Mouse (Mus musculus): Measurements from ENCODE around the gene Cfb. TPM values are rescaled to one million over a fixed set of nuclear protein-coding genes. Genes with fewer than 3 reads are reported as not detected.
"Not testable (repeated sequence)": the region's sequence is repeated elsewhere in the genome, so short reads cannot be mapped to it uniquely, and the experiment has no call there.

Cfb gene
- polyA plus RNA-seq (2015; fragmentation: Nextera tagmentation; extraction: Ambion mirVana): 84.8 and 94.9 TPM in 2 replicates

DNA sequence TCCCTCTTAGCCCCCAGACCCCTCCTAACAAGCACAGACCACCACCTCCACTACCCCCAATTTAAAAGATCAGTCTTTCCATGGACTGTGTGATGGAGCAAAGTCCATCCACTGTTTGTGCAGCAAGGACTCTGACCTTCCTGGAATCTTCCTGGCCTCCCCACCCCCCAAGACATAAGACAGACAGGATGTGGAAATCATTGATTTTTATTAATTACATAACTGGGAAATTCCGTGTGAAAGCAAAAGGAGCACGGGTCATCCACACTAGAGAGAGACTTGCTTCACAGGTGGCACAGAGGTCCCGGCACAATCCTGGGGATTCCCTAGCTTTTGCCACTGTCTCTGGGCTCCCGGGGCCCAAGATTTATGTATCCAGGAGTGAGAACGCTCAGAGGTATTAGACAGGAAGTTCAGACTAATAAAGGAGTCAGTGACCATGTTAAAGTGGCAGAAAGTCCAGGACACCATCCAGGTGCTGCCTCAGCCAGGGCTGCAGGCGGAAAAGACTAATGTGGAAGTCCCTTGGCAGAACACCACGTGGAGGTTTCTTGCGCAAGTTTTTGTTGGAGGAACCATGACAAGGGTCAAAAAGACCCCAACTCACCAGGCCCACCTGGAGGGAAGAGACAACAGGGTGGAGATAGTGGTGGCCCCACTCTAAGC is at the start of gene Cfb:
Gene Cfb (minus strand): TSS at position 103 of the 666 bp plus-strand sequence.
- peak within 1 kb of the TSS; percentile 38; the same call in 1 of the 2 replicates for H3K9ac ChIP-seq (ENCODE audit: low read depth, low read length)

DNA sequence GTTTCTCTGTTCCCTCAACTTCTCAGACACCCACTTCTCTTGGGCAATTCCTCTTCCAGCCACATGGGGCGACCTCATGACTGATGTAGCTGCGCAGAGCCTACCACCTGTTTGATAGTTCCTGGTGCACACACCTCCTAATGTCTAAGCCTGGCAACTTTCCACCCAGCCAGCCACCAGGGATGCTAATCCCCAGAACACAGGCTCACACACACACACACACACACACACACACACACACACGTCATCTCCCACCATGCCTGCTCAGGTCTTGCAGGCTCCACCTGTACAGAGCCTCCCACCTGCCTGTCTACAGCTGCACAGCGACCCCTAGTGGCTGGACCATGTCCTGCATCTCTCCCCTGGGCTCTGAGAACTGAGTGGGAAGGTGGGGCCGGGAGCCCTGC is 49.6 kb upstream of the Cfb start:
- H3K27ac ChIP-seq (ENCODE audit: low read depth, low read length): peak overlapping the region; percentile 84
- H3K4me1 ChIP-seq (replicated peaks; ENCODE audit: control insufficient read depth, insufficient read depth, low read length): 0 out of 2 replicates have a peak, but pooled peaks cover 4% of the 10 kb centered on the region
- no peak overlapping the region for H3K9ac ChIP-seq (ENCODE audit: low read depth, low read length)
- no peak overlapping the region for H3K4me2 ChIP-seq (replicated peaks; ENCODE audit: low read depth)
- H3K4me3 ChIP-seq (ENCODE audit: low read depth, low read length): no peak overlapping the region
- H3K9me3 ChIP-seq (ENCODE audit: control insufficient read depth): no peaks in the 10 kb centered on the region
- H3K27me3 ChIP-seq (replicated peaks; ENCODE audit: control insufficient read depth, insufficient read depth, low read length): no peaks in the 10 kb centered on the region
- H3K36me3 ChIP-seq (ENCODE audit: control insufficient read depth, insufficient read depth): peaks cover 64% of the 10 kb centered on the region
- WGBS: 30% methylated on average over 5 of the region's 5 CpGs
- peak; percentile 46 for ATAC-seq
- TF ChIP-seq CTCF (IDR thresholded peaks at IDR 0.05; ENCODE audit: low read depth): peak; percentile 96

More for the DNA sequence above, at the start of gene Cfb:
- TF ChIP-seq CTCF (IDR thresholded peaks at IDR 0.05; ENCODE audit: low read depth): no peak
- no peaks in the 10 kb centered on the region for H3K27me3 ChIP-seq (replicated peaks; ENCODE audit: control insufficient read depth, insufficient read depth, low read length)
- peak within 1 kb of the TSS; percentile 91 for H3K27ac ChIP-seq (ENCODE audit: low read depth, low read length)
- H3K36me3 ChIP-seq (ENCODE audit: control insufficient read depth, insufficient read depth): peaks cover 24% of the 10 kb centered on the region
- 22% methylated on average over 8 of the region's 8 CpGs for WGBS
- H3K4me2 ChIP-seq (replicated peaks; ENCODE audit: low read depth): peak within 1 kb of the TSS; percentile 65
- no peaks in the 10 kb centered on the region for H3K9me3 ChIP-seq (ENCODE audit: control insufficient read depth)
- ATAC-seq: peak; percentile 87
- H3K4me3 ChIP-seq (ENCODE audit: low read depth, low read length): peak within 1 kb of the TSS; percentile 26
- no peaks in the 10 kb centered on the region; the same call in 1 of the 2 replicates for H3K4me1 ChIP-seq (replicated peaks; ENCODE audit: control insufficient read depth, insufficient read depth, low read length)

DNA sequence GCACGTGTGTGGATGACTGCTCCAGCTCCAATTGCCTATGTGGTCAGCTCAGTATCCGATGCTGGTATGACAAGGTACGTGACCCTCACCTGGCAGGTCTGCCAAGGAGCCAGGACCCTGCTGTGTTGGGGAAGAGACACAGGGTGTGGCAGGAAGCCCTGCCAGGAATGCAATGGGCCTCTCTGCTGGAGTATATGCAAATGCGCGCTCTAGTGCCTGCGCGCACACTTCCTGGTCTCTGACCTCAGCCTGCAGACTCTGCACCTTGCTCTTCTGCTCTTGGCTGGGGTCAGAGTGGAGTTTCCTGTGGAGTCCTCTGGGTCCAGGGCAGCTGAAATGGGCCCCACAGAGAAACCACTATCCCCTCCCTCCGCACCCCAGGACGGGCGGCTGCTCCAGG is 48.7 kb upstream of the Cfb start:
- TF ChIP-seq CTCF (IDR thresholded peaks at IDR 0.05; ENCODE audit: low read depth): no peak
- H3K4me2 ChIP-seq (replicated peaks; ENCODE audit: low read depth): peak overlapping the region; percentile 21
- no peak overlapping the region for H3K4me3 ChIP-seq (ENCODE audit: low read depth, low read length)
- peaks cover 73% of the 10 kb centered on the region for H3K36me3 ChIP-seq (ENCODE audit: control insufficient read depth, insufficient read depth)
- peak overlapping the region; percentile 84 for H3K27ac ChIP-seq (ENCODE audit: low read depth, low read length)
- WGBS: 34% methylated on average over 10 of the region's 10 CpGs
- H3K9me3 ChIP-seq (ENCODE audit: control insufficient read depth): no peaks in the 10 kb centered on the region
- no peak overlapping the region for H3K9ac ChIP-seq (ENCODE audit: low read depth, low read length)
- H3K27me3 ChIP-seq (replicated peaks; ENCODE audit: control insufficient read depth, insufficient read depth, low read length): no peaks in the 10 kb centered on the region
- peak; percentile 66 for ATAC-seq
- 0 out of 2 replicates have a peak, but pooled peaks cover 4% of the 10 kb centered on the region for H3K4me1 ChIP-seq (replicated peaks; ENCODE audit: control insufficient read depth, insufficient read depth, low read length)

DNA sequence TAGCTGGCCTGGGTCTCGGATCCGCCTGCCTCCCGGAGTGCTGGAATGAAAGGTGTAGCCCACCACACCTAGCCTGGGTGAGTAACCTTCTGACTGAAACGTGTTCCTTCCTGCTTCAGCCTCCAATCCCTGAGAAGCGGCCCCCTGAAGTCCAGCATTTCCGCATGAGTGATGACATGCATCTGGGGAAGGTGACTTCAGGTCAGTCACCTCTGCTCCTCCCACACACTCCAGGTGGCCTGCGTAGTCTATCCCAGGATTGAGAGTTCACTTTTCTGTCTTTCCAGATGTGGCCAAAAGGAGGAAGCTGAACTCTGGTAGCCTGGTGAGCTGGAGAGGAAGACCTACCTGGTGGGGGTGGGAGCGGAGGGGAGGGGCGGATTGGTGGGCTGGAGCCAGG is 40.6 kb upstream of the Cfb start:
- no peak overlapping the region for H3K4me2 ChIP-seq (replicated peaks; ENCODE audit: low read depth)
- H3K4me1 ChIP-seq (replicated peaks; ENCODE audit: control insufficient read depth, insufficient read depth, low read length): no peaks in the 10 kb centered on the region
- 78% methylated on average over 9 of the region's 9 CpGs for WGBS
- ATAC-seq: no peak
- no peak overlapping the region for H3K9ac ChIP-seq (ENCODE audit: low read depth, low read length)
- H3K27ac ChIP-seq (ENCODE audit: low read depth, low read length): no peak overlapping the region
- H3K36me3 ChIP-seq (ENCODE audit: control insufficient read depth, insufficient read depth): peaks cover 57% of the 10 kb centered on the region
- H3K27me3 ChIP-seq (replicated peaks; ENCODE audit: control insufficient read depth, insufficient read depth, low read length): no peaks in the 10 kb centered on the region
- TF ChIP-seq CTCF (IDR thresholded peaks at IDR 0.05; ENCODE audit: low read depth): no peak
- H3K4me3 ChIP-seq (ENCODE audit: low read depth, low read length): no peak overlapping the region
- H3K9me3 ChIP-seq (ENCODE audit: control insufficient read depth): no peaks in the 10 kb centered on the region

DNA sequence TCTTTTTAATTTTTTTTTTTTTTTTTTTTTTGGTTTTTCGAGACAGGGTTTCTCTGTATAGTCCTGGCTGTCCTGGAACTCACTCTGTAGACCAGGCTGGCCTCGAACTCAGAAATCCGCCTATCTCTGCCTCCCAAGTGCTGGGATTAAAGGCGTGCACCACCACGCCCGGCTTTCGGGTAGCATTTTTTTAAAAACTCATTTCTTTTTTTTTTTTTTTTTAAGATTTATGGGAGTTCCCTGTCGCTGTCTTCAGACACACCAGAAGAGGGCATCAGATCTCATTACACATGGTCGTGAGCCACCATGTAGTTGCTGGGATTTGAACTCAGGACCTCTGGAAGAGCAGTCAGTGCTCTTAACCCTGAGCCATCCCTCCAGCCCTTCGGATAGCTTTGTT is 39.6 kb upstream of the Cfb start:
- not testable (repeated sequence) for H3K4me3 ChIP-seq (ENCODE audit: low read depth, low read length); H3K4me1 ChIP-seq (replicated peaks; ENCODE audit: control insufficient read depth, insufficient read depth, low read length); ATAC-seq; H3K9ac ChIP-seq (ENCODE audit: low read depth, low read length); H3K27ac ChIP-seq (ENCODE audit: low read depth, low read length); H3K4me2 ChIP-seq (replicated peaks; ENCODE audit: low read depth); H3K9me3 ChIP-seq (ENCODE audit: control insufficient read depth); H3K27me3 ChIP-seq (replicated peaks; ENCODE audit: control insufficient read depth, insufficient read depth, low read length)
- 87% methylated on average over 9 of the region's 10 CpGs for WGBS
- peaks cover 47% of the 10 kb centered on the region for H3K36me3 ChIP-seq (ENCODE audit: control insufficient read depth, insufficient read depth)

DNA sequence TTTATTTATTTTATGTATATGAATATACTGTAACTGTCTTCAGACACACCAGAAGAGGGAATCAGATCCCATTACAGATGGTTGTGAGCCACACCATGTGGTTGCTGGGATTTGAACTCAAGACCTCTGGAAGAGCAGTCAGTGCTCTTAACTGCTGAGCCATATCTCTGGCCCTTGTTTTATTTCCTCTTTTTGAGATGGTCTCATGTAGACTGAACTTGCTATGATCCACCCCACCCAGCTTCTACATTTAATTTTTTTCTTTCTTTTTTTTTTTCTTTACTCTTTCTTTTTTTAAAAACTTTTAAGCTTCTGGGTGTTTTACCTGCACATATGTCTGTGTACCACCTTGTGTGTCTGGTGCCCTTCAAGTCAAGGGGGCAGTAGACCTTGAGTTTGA is 38.5 kb upstream of the Cfb start:
- H3K4me3 ChIP-seq (ENCODE audit: low read depth, low read length); H3K4me2 ChIP-seq (replicated peaks; ENCODE audit: low read depth); H3K27ac ChIP-seq (ENCODE audit: low read depth, low read length); H3K9ac ChIP-seq (ENCODE audit: low read depth, low read length); ATAC-seq; H3K27me3 ChIP-seq (replicated peaks; ENCODE audit: control insufficient read depth, insufficient read depth, low read length); H3K4me1 ChIP-seq (replicated peaks; ENCODE audit: control insufficient read depth, insufficient read depth, low read length); H3K9me3 ChIP-seq (ENCODE audit: control insufficient read depth): not testable (repeated sequence)
- peaks cover 36% of the 10 kb centered on the region for H3K36me3 ChIP-seq (ENCODE audit: control insufficient read depth, insufficient read depth)
